Mouse (Mus musculus): ENCODE measurements at regions not wholly inside any gene's neighbourhood (a gene's known extent, or its start where the extent isn't known, plus 50 kb on each side); places are given as distances from the start of the nearest gene placed in this dataset.

DNA sequence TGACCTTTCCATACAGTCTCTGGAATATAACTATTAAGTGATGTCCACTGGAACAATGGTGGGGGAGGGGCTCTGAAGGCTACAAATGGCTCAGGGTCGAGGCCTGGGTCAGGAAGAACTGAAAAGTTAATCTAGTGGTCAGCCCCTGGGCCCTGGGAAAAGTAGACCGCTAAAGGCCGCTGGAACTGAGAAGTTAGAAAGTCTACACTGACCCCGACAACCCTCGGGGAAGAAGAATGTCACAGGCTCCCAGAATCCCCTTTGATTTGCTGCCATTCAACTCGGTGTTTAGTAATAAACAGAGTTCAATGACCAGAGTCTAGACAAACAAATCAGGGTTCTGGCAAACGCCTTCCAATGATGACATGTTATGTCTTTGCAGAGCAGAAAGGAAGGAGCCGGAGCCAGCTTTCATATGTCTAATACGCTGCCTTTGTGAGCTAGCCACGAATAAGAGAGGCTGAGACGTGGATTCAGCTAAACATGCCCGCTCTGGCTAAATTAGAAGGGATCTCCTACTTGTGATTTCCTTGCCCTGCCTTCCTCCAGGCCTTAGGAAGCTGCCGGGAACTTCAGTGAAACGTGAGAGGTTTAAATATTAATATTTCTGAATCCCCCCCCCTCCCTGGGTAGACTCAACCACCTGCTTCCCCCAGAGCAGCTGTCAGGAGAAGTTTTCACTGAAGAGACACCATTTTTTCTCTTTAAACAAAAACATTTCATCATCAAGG lies 134.8 kb downstream of the Enc1 start:
- DNase-seq (ENCODE audit: low read depth in 1 of 2, low spot score in 2 of 2): no peak
- Histone ChIP-seq H3K36me3 (ENCODE audit: control insufficient read depth, insufficient read depth, low read length) (no peaks in the 10 kb centered on the region), H3K27me3 (ENCODE audit: control insufficient read depth, insufficient read depth, low read length) (no peaks in the 10 kb centered on the region), H3K4me1 (ENCODE audit: control insufficient read depth, insufficient read depth, insufficient read length) (no peaks in the 10 kb centered on the region), H3K4me3 (ENCODE audit: extremely low read depth, insufficient read depth, insufficient read length) (no peak overlapping the region), H3K27ac (ENCODE audit: insufficient read depth, low read length) (no peak overlapping the region)
- 83% methylated on average over 14 of the region's 14 CpGs for WGBS
- TF ChIP-seq POLR2A (IDR thresholded peaks at IDR 0.05; ENCODE audit: low read depth, low read length): no peak
- no peak for TF ChIP-seq CTCF (IDR thresholded peaks at IDR 0.05; ENCODE audit: extremely low read depth, insufficient read depth, insufficient read length, insufficient replicate concordance)

DNA sequence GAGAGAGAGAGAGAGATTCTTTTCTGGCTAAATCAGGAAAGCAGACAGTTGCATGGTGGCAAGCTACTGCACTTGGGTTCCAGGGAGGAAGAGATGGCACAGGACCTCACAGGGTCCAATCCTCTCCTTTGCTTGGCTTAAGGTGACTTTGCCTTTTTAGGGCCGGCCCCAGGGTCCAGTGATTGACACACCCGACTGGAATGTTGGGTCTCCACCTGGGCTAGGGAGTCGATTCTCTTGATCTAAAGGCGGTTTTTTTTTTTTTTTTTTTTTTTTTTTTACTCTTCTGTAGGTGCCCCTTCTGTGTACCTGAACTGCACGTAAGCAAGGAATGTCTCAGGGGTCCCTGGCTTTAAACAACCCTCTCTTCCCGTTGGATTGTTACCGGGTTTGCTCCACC lies 131.4 kb downstream of the Enc1 start:
- Histone ChIP-seq H3K27me3 (ENCODE audit: control insufficient read depth, insufficient read depth, low read length) (no peaks in the 10 kb centered on the region), H3K36me3 (ENCODE audit: control insufficient read depth, insufficient read depth, low read length) (no peaks in the 10 kb centered on the region), H3K4me1 (ENCODE audit: control insufficient read depth, insufficient read depth, insufficient read length) (no peaks in the 10 kb centered on the region), H3K4me3 (ENCODE audit: extremely low read depth, insufficient read depth, insufficient read length) (no peak overlapping the region), H3K27ac (ENCODE audit: insufficient read depth, low read length) (no peak overlapping the region)
- TF ChIP-seq CTCF (IDR thresholded peaks at IDR 0.05; ENCODE audit: extremely low read depth, insufficient read depth, insufficient read length, insufficient replicate concordance) (no peak), POLR2A (IDR thresholded peaks at IDR 0.05; ENCODE audit: low read depth, low read length) (no peak)
- no peak for DNase-seq (ENCODE audit: low read depth in 1 of 2, low spot score in 2 of 2)
- 48% methylated on average over 7 of the region's 7 CpGs for WGBS

DNA sequence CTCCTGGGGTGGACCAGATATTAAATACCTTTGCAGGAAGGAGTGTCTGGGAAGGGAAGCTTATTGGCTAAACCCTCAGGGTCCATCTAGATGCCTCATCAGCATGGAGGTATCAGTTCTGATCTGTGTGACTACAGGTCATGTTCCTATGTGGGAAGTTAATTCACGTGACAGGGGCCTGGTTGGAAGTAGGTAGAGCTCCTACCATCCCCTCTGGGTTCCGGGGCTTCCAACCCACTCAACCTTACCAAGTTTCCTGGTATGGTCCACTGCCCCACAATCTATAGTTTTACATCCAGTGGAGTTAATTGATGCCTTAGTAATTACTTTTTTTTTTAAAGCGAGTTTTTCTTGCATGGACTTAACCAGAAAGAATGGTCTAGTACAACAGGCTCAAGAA lies 130.3 kb downstream of the Enc1 start:
- no peak for DNase-seq (ENCODE audit: low read depth in 1 of 2, low spot score in 2 of 2)
- Histone ChIP-seq H3K27ac (ENCODE audit: insufficient read depth, low read length) (no peak overlapping the region), H3K4me3 (ENCODE audit: extremely low read depth, insufficient read depth, insufficient read length) (no peak overlapping the region), H3K27me3 (ENCODE audit: control insufficient read depth, insufficient read depth, low read length) (no peaks in the 10 kb centered on the region), H3K36me3 (ENCODE audit: control insufficient read depth, insufficient read depth, low read length) (no peaks in the 10 kb centered on the region), H3K4me1 (ENCODE audit: control insufficient read depth, insufficient read depth, insufficient read length) (no peaks in the 10 kb centered on the region)
- TF ChIP-seq CTCF (IDR thresholded peaks at IDR 0.05; ENCODE audit: extremely low read depth, insufficient read depth, insufficient read length, insufficient replicate concordance) (no peak), POLR2A (IDR thresholded peaks at IDR 0.05; ENCODE audit: low read depth, low read length) (no peak)
- WGBS: 80% methylated on average over 3 of the region's 3 CpGs

DNA sequence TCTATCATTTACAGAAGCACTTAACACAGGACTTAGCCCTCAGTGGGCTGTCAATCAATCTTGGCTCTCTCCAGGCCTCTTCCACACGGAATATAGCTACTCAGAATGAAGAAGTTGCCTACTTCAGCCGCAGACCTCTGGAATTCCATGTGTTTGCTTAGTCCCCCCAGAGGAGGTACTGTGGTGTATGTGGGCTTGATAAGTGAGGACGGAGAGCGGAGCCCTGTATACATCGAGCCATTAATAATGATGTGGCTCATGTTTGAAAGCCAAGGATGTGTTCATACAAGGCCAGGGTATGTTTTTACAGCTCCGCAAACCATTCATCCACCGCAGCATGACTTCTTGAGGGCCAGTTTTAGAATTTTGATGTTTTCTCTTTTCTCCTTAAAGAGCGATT lies 125.8 kb downstream of the Enc1 start:
- Histone ChIP-seq H3K27ac (ENCODE audit: insufficient read depth, low read length) (no peak overlapping the region), H3K4me1 (ENCODE audit: control insufficient read depth, insufficient read depth, insufficient read length) (no peaks in the 10 kb centered on the region), H3K27me3 (ENCODE audit: control insufficient read depth, insufficient read depth, low read length) (no peaks in the 10 kb centered on the region), H3K4me3 (ENCODE audit: extremely low read depth, insufficient read depth, insufficient read length) (no peak overlapping the region), H3K36me3 (ENCODE audit: control insufficient read depth, insufficient read depth, low read length) (no peaks in the 10 kb centered on the region)
- DNase-seq (ENCODE audit: low read depth in 1 of 2, low spot score in 2 of 2): no peak
- TF ChIP-seq POLR2A (IDR thresholded peaks at IDR 0.05; ENCODE audit: low read depth, low read length) (no peak), CTCF (IDR thresholded peaks at IDR 0.05; ENCODE audit: extremely low read depth, insufficient read depth, insufficient read length, insufficient replicate concordance) (no peak)
- 93% methylated on average over 8 of the region's 8 CpGs for WGBS

DNA sequence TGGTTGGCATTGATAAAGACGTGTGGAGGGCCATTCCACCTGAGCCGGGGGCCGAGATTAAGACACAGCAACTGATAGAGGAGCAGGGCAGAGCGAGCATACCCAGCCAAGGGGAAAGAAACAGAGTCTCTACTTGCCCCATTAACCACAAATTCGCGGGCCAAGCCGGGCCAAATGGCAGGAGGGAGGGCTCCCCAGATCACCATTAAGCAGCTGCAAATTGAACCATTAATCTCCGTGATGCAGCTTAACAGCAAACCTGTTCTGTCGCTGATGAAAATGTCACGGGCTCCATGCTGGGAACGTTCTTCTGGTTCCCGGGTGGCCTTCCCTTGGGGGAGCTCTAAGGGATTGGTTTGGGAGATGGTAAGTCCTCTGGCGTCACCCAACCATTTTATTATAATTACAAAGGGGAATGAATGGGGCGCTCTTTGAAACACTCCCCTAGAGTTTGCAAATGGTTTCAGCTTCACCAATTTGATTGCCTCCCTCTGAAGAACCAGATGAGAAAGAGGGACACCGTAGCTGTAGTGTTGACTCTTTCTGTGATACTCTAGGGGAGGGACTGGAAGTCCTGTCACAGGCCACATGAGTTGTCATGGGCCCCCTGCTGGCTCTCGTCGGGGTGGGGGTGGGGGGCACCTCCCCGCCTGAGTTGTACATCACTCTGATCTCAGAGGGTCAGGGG lies 124.8 kb downstream of the Enc1 start:
- no peak for DNase-seq (ENCODE audit: low read depth in 1 of 2, low spot score in 2 of 2)
- H3K4me3 ChIP-seq (ENCODE audit: extremely low read depth, insufficient read depth, insufficient read length): no peak overlapping the region
- H3K27me3 ChIP-seq (ENCODE audit: control insufficient read depth, insufficient read depth, low read length): no peaks in the 10 kb centered on the region
- WGBS: 71% methylated on average over 18 of the region's 18 CpGs
- no peak overlapping the region for H3K27ac ChIP-seq (ENCODE audit: insufficient read depth, low read length)
- H3K36me3 ChIP-seq (ENCODE audit: control insufficient read depth, insufficient read depth, low read length): no peaks in the 10 kb centered on the region
- H3K4me1 ChIP-seq (ENCODE audit: control insufficient read depth, insufficient read depth, insufficient read length): no peaks in the 10 kb centered on the region
- TF ChIP-seq POLR2A (IDR thresholded peaks at IDR 0.05; ENCODE audit: low read depth, low read length): no peak
- no peak for TF ChIP-seq CTCF (IDR thresholded peaks at IDR 0.05; ENCODE audit: extremely low read depth, insufficient read depth, insufficient read length, insufficient replicate concordance)

DNA sequence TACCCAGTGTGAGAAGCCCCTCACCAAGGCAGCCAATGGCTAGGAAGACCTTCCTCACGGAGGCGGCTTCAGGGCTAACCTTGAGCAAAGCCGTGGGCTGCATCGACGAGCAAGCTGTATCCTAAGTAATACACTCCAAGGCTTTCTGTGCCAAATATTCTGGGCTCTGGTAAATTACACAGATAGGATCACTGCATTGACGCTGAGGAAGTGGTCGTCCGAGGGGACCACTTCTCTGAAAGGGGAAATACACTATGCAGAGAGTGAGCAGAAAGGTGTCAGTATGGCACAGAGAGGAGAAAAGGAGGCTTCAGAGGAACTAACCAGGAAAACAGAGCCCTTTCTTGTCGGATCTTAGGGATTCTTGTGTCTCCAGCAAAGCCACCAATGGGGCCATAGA lies 124.1 kb downstream of the Enc1 start:
- no peaks in the 10 kb centered on the region for H3K36me3 ChIP-seq (ENCODE audit: control insufficient read depth, insufficient read depth, low read length)
- WGBS: 62% methylated on average over 9 of the region's 9 CpGs
- no peak overlapping the region for H3K27ac ChIP-seq (ENCODE audit: insufficient read depth, low read length)
- H3K27me3 ChIP-seq (ENCODE audit: control insufficient read depth, insufficient read depth, low read length): no peaks in the 10 kb centered on the region
- H3K4me3 ChIP-seq (ENCODE audit: extremely low read depth, insufficient read depth, insufficient read length): no peak overlapping the region
- DNase-seq (ENCODE audit: low read depth in 1 of 2, low spot score in 2 of 2): no peak
- TF ChIP-seq POLR2A (IDR thresholded peaks at IDR 0.05; ENCODE audit: low read depth, low read length) (no peak), CTCF (IDR thresholded peaks at IDR 0.05; ENCODE audit: extremely low read depth, insufficient read depth, insufficient read length, insufficient replicate concordance) (no peak)
- no peaks in the 10 kb centered on the region for H3K4me1 ChIP-seq (ENCODE audit: control insufficient read depth, insufficient read depth, insufficient read length)

DNA sequence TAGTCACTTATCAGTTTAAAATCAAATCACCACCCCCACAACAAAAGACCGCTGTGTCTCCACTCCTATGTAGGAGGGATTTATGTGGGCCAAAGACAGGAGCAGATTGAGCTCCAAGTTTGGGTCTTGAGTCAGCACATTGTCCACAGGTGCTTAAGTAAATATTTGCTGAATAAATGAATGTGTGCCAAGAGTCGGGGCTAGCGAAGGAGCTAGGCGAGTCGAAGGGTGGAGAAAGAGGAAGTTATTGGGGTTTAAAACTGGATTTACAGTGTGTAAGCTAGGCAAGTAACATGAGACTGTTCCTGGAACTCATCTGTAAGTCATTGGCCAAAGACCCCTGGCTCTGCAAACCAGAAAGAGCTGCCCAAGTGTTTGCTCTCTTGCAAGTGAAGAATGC lies 122.9 kb downstream of the Enc1 start:
- no peak overlapping the region for H3K27ac ChIP-seq (ENCODE audit: insufficient read depth, low read length)
- no peak overlapping the region for H3K4me3 ChIP-seq (ENCODE audit: extremely low read depth, insufficient read depth, insufficient read length)
- TF ChIP-seq CTCF (IDR thresholded peaks at IDR 0.05; ENCODE audit: extremely low read depth, insufficient read depth, insufficient read length, insufficient replicate concordance) (no peak), POLR2A (IDR thresholded peaks at IDR 0.05; ENCODE audit: low read depth, low read length) (no peak)
- no peaks in the 10 kb centered on the region for H3K4me1 ChIP-seq (ENCODE audit: control insufficient read depth, insufficient read depth, insufficient read length)
- DNase-seq (ENCODE audit: low read depth in 1 of 2, low spot score in 2 of 2): no peak
- no peaks in the 10 kb centered on the region for H3K36me3 ChIP-seq (ENCODE audit: control insufficient read depth, insufficient read depth, low read length)
- WGBS: 39% methylated on average over 5 of the region's 5 CpGs
- no peaks in the 10 kb centered on the region for H3K27me3 ChIP-seq (ENCODE audit: control insufficient read depth, insufficient read depth, low read length)
